Comparison of ENCODE assay signal across 26 mouse cellular contexts in genomic region chr10:68087722-68088121, GRCm38 (mm10).
DNase-seq lines count a peak whose midpoint lies in the region; ATAC-seq and TF ChIP-seq lines count a peak whose summit lies in the region.
"Had no signal": no experiment of that assay in that cellular context is flagged by ENCODE, and none has a peak within 500 bp of the region (broad histone marks: within the 10 kb centered on the region; RNA-seq: fewer than 3 reads in every experiment).

No protein-coding gene starts in this region.

- H3K27me3 ChIP-seq in liver, embryonic 14.5 days (ENCODE audit: control insufficient read depth, insufficient read depth, low read length): no peaks in the 10 kb centered on the region
- H3K27me3 ChIP-seq in liver, embryonic 12.5 days (replicated peaks): no peaks in the 10 kb centered on the region
- H3K27me3 ChIP-seq: intestine, embryonic 15.5 days; limb, embryonic 15.5 days; midbrain, embryonic 12.5 days; neural tube, embryonic 12.5 days had no signal

- no peak for TF ChIP-seq EP300 in liver, embryonic 14.5 days (IDR thresholded peaks at IDR 0.05; ENCODE audit: low read depth)

- peak; percentile 66 for DNase-seq in heart, adult 11 months
- no peak for DNase-seq in heart, adult 9 months (ENCODE audit: low spot score in 2 of 2)
- DNase-seq in liver, embryonic 14.5 days (ENCODE audit: low read depth in 3 of 3, low spot score in 3 of 3): no peak
- DNase-seq in 3T3-L1 (ENCODE audit: low read depth, low spot score) (peak; percentile 43), NIH3T3 (ENCODE audit: low read depth) (peak; percentile 40)
- no peak for DNase-seq in right cerebral cortex, postnatal 25 days
- DNase-seq in B cell, adult 2 months: no peak
- DNase-seq: adrenal gland, adult 2 months; cerebellum, adult 11-12 months; cerebellum, postnatal 10 days; forebrain, postnatal 0 days; gastrocnemius, postnatal 36 days; kidney, postnatal 4 days; left cerebral cortex, postnatal 4 days; right cerebral cortex, postnatal 14 days; spleen, adult 18-20 months; thymus, postnatal 25 days had no signal

- ATAC-seq in liver, embryonic 14.5 days (ENCODE audit: insufficient read depth): no peak
- no peak for ATAC-seq in liver, embryonic 12.5 days
- ATAC-seq: forebrain, postnatal 0 days; hindbrain, embryonic 16.5 days; intestine, embryonic 15.5 days had no signal

- H3K4me3 ChIP-seq in liver, embryonic 14.5 days (ENCODE audit: insufficient read depth in 1 of 2, low read depth in 2 of 2, low read length in 2 of 2): no peak overlapping the region
- no peak overlapping the region for H3K4me3 ChIP-seq in liver, embryonic 12.5 days
- H3K4me3 ChIP-seq: embryonic facial prominence, embryonic 10.5 days; heart, embryonic 10.5 days; intestine, embryonic 15.5 days; left cerebral cortex, adult 2 months; limb, embryonic 15.5 days; midbrain, embryonic 12.5 days; neural tube, embryonic 12.5 days had no signal

- H3K9me3 ChIP-seq in liver, embryonic 14.5 days (ENCODE audit: control insufficient read depth, low read length): no peaks in the 10 kb centered on the region
- H3K9me3 ChIP-seq in liver, embryonic 12.5 days (replicated peaks): no peaks in the 10 kb centered on the region
- H3K9me3 ChIP-seq: embryonic facial prominence, embryonic 10.5 days; heart, embryonic 10.5 days; intestine, embryonic 15.5 days; limb, embryonic 15.5 days; midbrain, embryonic 12.5 days; neural tube, embryonic 12.5 days had no signal

- no peak overlapping the region for H3K9ac ChIP-seq in liver, embryonic 14.5 days (replicated peaks)
- no peak overlapping the region for H3K9ac ChIP-seq in liver, embryonic 12.5 days
- H3K9ac ChIP-seq: forebrain, postnatal 0 days; intestine, embryonic 15.5 days; limb, embryonic 15.5 days; midbrain, embryonic 12.5 days; neural tube, embryonic 12.5 days had no signal

- peak; percentile 12; the same call in 1 of the 2 replicates for TF ChIP-seq CTCF in liver, embryonic 14.5 days (IDR thresholded peaks at IDR 0.05; ENCODE audit: low read depth)

- no peak overlapping the region for H3K27ac ChIP-seq in liver, embryonic 14.5 days
- no peak overlapping the region for H3K27ac ChIP-seq in liver, embryonic 12.5 days
- H3K27ac ChIP-seq: embryonic facial prominence, embryonic 10.5 days; heart, embryonic 10.5 days; intestine, embryonic 15.5 days; left cerebral cortex, adult 2 months; midbrain, embryonic 12.5 days; neural tube, embryonic 12.5 days had no signal

- 60% methylated on average over 3 of the region's 3 CpGs for WGBS in liver, embryonic 14.5 days (ENCODE audit: insufficient replicate concordance)
- 75% methylated on average over 3 of the region's 3 CpGs for WGBS in liver, embryonic 12.5 days (ENCODE audit: insufficient replicate concordance)

- H3K36me3 ChIP-seq in liver, embryonic 14.5 days (replicated peaks; ENCODE audit: control insufficient read depth, insufficient read depth, low read depth): no peaks in the 10 kb centered on the region
- no peaks in the 10 kb centered on the region for H3K36me3 ChIP-seq in liver, embryonic 12.5 days
- H3K36me3 ChIP-seq: embryonic facial prominence, embryonic 10.5 days; heart, embryonic 10.5 days; intestine, embryonic 15.5 days; limb, embryonic 15.5 days; midbrain, embryonic 12.5 days; neural tube, embryonic 12.5 days had no signal

- H3K4me1 ChIP-seq in liver, embryonic 14.5 days (replicated peaks; ENCODE audit: control insufficient read depth in 2 of 2, insufficient read depth in 2 of 2, low read length in 1 of 2): peaks cover 0 to 8% of the 10 kb centered on the region in 2 experiments; a peak in 2 of 4 replicates
- H3K4me1 ChIP-seq in liver, embryonic 12.5 days: no peaks in the 10 kb centered on the region
- H3K4me1 ChIP-seq: embryonic facial prominence, embryonic 10.5 days; midbrain, embryonic 12.5 days; neural tube, embryonic 12.5 days had no signal

- no peak overlapping the region for H3K4me2 ChIP-seq in liver, embryonic 14.5 days (ENCODE audit: low read depth)
- H3K4me2 ChIP-seq in liver, embryonic 12.5 days: no peak overlapping the region
- H3K4me2 ChIP-seq: intestine, embryonic 15.5 days; limb, embryonic 15.5 days; midbrain, embryonic 12.5 days; neural tube, embryonic 12.5 days had no signal

Comparison
In these comparisons a context has a peak if more than half of its experiments do, and no peak if none do; other contexts are left out.
1. DNase-seq: peak in heart, adult 11 months (single experiment), 3T3-L1 (single experiment) and NIH3T3 (single experiment); none in heart, adult 9 months (0 of 2), liver, embryonic 14.5 days (0 of 3), right cerebral cortex, postnatal 25 days (single experiment) and B cell, adult 2 months (0 of 2).